Mouse (Mus musculus) A20 (cell line): ENCODE results near the gene Gm42791.

Experiments used
- DNase-seq: peaks from one replicate; pipeline ENCODE4 v3.0.0-alpha.2; 2011; ENCODE audit warnings: low read depth, low spot score

Gene Gm42791

DNA sequence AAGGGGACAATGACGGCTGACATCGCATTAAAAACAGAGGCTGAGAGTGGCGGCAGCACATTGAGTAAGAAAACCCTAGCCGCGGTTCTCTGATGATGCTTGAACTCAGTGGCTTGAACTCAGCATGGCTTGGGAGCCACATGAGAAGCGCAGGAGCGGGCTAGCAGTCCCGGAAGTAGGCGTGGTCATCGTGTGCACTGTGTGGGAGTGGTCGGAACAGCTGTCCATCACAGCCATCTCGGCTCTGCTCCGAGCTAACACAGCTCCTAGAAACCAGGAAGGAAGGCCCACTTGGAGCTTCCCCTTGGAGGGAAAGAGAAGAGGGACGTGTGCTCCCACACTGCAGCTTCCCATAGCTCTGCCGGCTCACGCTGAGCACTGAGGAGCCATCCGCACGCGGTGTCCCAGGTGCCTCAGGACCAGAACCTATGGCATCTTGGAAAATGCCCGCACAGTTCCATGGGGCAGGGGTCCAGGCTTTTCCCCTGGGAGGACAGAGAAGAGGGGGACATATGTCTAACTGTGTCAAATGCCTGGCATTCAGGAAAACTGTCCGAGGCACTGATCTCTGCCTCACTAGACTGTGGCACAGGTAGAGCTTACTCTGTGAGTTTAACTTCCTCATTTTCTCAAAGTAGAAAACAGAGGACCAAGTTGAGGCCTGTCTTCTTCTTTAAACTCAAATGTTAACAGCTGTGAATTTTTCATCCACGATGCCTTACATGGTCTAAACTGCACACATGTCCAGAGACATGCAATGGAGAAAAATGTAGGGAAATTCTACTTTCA, 108.9 kb downstream of the Gm42791 start:
- no peak for DNase-seq

DNA sequence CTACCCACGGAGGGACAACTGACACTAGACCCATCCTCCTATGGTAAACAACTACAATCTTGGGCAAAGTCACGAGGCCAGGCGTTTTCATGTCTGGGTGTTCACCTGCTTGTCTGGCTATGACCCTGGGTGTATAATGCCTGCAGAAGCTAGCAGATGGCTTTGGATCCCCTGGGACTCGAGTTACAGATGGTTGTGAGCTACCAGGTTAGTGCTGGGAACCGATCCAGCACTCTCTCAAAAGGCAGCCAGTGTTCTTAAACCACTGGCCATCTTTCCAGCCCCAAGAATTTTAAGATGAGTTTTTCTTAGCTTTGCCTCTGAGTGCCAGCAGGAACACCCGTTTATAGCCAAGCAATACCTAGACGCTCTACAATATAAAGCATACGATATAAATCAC, 111.3 kb downstream of the Gm42791 start:
- no peak for DNase-seq

DNA sequence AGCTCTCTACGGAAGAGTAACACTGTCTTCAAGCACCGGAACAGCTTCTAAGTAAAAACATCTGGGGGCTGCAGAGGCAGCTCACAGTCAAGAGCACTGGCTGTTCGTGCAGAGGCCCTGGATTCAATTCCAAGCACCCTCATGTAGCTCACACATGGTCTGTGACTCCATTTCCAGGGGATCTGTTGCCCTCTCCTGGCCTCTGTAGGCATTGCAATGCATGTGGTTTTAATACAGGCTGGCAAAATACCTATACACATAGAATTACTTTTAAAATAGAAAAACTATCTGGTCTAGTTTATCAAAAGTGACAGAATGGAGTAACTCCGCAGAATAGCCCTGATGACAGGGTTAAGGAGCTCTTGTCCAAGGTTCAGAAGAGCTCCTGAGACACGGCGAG, 115.7 kb downstream of the Gm42791 start:
- DNase-seq, result peak; percentile 37

DNA sequence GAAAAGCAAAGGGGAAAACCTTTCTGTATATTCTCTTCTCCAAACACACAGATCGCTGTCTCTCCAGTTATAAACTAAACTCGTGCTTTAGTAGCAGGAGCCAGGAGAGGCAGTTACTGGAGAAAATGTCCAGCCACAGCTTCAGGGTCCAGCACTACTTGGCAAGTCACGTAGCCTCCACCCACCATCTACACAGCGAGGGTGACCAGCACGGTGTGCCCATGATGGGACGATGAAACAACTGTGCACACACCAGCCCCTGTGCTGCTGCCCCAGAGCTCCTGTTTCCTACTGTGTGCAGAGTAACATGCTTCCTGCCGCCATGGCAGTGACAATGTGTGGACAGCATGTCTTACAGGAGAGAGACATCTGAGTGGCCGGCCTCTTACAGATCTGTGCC, 121.8 kb downstream of the Gm42791 start:
- no peak for DNase-seq

DNA sequence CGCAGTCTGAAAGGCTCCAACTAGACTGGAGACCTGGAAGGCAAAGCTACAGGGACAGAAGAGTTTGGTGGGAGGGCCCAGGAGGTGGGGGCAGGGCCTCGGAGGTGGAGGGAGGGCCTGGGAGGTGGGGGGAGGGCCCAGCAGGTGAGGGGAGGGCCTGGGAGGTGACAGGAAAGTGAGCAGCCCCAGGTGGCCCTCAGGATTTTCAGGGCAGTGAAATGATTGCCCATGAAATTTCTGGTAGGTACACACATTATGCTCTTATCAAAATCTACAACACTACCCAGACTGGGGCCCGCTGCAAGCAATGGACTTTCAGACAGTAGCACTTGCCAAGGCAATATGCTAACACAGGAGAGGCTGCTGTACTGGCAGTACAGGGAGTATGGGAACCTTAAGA, 125.4 kb downstream of the Gm42791 start:
- no peak for DNase-seq

DNA sequence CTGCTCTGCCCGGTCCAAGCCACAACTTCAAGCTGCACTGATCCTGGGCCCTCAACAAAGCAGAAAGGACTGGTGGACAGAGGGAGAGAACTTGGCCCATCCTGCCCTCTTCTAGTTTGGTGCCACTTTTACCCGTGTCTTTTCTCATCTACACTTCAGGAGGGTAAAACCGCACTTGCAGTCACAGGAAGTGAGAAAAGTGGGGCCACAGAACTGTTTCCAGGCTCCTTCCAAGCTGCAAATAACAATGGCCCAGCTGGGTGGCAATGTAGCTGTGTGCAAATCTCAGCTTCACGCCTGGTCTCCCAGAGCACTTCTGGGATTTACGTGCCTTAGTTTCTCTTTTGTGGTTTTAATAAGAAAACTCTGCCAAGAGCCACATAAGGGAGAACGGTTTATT, 127.2 kb downstream of the Gm42791 start:
- DNase-seq, result peak; percentile 37

DNA sequence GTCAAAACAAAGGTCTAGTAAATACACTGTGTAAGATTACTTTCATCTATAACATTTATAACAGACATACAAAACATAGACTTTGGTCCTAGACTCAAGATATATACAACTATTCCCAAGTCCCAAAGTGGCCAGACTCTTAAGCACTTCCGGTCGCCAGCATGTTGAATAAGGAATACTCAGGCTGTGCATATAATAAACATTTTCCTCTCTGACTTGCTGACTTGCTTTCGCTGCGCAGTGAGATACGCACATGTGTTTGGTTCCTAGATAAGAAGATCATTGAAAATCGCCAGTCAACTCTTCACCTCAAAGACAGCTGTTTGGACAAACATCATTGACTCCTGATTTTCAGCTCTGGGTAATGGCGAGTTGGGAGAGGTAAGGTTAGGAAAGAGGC, 127.8 kb downstream of the Gm42791 start:
- DNase-seq, result no peak

DNA sequence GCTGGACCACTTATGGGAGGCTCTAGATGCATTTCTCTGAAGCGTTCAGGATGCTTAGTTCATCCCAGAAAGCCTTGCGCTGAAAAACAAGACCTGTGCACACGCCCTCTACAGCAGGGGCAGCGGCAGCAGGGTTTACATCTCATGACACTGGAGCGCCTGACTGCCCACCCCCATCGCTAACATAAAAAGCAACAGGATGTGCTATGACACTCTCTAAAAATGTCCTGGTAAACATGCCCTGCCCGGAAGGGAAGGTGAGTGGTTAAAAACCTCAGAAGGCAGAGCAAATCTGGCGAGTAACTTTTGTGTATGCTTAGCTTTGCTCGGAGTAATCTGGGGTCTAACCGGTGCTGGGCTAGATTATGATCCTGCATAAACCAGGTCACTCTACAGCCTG, 128.4 kb downstream of the Gm42791 start:
- DNase-seq, result peak; percentile 64

DNA sequence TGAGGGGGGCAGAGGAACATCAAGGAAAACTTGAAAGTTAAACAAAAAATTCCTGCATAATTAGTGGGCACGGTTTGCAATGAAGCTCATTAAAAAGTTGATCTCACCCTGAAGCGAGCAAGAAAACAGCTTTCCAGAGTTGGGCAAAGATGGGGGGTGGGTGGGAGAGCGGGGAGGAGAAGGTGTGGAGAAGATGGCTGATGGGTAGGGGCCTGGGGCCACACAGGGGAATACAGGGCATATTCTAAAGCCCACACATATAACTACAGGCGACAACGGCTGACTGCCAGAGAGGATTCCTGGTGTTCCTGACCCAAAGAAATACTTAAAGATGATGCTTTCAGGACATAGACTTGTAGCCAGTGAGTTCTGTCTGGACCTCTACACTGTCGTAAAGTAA, 131.5 kb downstream of the Gm42791 start:
- DNase-seq, result no peak

DNA sequence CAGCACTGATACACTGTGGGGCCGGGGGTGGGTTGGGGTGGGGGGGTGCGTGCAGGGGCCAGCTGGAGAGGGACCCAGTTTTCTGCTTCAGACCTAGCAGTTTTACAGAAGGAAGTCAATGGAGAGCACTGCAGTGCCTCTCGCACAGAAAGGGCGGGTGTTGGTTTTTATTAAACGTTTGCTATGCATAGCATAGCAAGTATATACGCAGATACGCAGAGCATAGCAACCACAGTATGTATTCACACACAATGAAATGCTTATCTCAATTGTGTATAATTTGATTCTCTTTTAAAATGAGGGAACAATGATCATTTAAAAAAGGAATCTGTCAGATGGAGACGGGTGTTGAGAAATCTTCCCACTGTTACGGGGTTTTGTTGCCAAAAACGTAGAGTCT, 132.1 kb downstream of the Gm42791 start:
- no peak for DNase-seq

DNA sequence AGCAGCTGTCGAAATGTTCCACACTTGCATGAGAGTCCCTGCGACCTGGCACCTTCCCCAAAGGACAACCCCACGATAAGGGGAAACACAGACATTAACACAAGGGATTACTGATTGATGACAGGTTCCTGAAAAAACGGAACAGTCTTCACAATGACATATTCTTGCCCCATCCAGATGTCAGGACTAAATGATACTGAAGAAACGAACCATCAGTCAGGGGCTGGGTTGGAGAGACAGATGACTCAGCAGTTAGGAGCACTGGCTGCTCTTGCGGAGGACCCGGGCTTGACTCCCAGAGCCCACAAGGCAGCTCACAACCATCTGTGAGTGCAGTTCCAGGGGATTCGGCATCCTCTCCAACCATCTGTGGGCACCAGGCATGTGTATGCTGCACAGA, 132.8 kb downstream of the Gm42791 start:
- DNase-seq, result no peak

DNA sequence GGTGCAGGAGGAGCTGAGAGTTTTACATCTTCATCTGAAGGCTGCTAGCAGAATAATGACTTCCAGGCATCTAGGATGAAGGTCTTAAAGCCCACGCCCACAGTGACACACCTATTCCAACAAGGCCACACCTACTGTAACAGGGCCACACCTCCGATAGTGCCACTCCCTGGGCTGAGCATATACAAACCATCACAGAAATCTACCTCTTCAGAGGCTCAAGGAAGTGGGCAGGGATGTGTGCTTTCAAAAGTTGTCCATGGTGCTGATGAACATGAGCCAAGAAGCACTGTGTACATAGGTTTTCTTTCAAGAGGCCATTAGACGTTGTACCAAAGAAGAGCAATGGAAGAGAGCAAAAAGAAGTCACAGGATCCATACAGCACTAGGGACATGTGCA, 137.4 kb downstream of the Gm42791 start:
- DNase-seq, result no peak

DNA sequence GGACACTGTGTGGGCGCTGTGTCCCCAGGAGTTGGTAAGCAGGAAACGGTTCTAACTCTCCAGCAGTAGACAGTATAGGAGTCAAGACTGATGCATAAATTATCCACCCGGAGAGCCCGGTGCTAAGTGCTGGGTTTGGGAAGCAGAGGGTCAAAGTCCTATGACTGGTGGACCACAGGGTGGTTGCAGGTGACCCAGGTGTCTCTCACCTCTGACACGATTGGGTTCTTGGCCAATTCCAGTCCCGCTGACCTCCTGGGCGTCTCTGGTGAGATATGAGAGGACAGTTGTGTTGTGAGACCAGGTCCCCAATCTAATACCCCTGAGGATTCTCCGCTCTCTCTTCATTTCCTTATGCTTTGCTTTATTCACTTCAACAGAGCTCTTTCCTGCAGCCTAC, 139.9 kb downstream of the Gm42791 start:
- DNase-seq, result no peak

DNA sequence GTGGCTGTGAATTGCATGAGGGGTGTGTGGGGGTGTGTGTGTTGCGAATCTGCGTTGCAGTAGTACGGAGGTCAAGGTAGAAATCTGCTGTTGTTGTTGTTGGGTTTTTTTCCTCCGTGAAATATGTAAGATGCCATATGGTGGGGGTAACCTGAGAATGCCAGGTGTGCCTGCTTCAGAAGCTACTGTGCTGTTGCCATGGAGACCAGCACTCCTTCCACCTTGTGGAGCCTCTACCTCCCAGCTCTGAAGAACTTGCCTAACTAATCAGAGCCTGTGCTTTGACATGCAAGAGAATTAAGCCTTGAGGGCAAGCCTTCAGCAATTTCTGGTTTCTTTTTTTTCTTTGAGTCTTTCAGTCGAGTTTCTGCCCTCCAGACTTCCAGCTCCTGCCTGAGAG, 140.8 kb downstream of the Gm42791 start:
- DNase-seq, result no peak

DNA sequence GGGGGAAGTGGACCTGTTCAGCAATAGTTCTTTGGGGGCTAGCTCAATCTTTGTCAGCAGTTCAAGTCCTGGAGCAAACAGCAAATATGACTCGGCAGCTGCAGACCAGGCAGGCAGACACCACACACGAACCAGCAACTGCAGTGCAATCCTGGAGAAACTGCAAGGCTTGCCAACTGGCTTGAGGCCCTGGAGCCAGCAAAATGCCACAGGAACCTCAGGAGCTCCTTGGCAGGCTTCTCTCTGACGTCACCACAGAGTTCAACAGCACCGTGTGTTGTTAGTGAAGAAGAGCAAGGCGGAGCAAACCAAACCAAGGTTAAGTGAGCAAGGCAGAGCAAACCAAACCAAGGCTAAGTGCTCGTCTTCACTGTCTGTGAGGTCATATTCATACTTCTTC, 145.4 kb downstream of the Gm42791 start:
- no peak for DNase-seq

DNA sequence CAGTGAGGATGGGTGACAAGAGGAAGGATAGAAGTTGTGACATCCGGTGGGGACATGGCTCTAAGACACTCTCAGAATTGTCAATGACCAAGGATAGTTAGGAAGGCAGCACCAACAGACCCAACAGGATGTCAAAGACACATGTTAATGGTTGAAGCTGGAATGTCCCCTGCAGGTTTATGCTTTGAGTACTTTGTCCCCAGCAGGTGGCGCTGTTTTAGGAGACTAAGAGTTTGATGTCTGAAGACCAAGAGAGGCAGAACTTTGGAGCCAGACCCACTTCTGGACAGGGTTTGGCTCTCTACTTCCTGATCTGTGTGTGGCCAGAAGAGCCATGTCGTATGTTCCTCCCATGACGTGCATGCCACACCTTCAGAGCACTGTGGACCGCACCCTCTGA, 147.9 kb downstream of the Gm42791 start:
- DNase-seq, result peak; percentile 27
